ENCODE assay signal across 9 mouse cellular contexts in the genomic region with DNA sequence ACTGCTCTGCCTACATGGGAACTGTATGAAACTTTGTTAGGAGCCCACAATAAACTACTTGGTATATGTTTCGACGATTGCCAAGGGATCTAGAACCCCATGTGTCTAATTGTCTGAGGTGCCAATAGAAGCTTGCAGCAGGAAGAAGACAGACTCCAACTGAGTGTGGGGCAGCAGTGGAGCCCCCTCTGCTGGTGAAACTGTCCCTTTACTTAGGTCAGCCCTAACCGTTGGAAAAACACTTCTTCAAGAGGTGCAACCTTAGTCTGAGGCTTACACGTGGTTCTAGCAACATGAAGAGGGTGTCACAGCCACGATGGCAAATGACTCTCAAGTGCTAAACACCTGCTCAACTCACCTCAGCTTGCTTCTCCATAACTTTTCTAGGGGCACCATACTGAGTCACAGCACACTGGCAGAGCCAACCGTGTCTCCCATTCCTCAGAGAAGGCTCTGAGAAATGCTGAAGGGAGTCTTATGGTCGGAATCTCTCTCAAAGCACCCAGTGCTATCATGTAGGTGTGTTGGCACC. TPM values are rescaled to one million over a fixed set of nuclear protein-coding genes. Genes with fewer than 3 reads are reported as not detected.
A peak's percentile ranks its signal among the peaks of the same experiment; 100 is the strongest.
DNase-seq lines count a peak whose midpoint lies in the region; ATAC-seq lines count a peak whose summit lies in the region.
"Had no signal": no experiment of that assay in that cellular context is flagged by ENCODE, and none has a peak within 500 bp of the region (broad histone marks: within the 10 kb centered on the region; RNA-seq: fewer than 3 reads in every experiment).

No protein-coding gene starts in this region.

- no peak overlapping the region for H3K27ac ChIP-seq in heart, embryonic 11.5 days (ENCODE audit: low read depth, low read length)
- no peak overlapping the region for H3K27ac ChIP-seq in neural tube, embryonic 15.5 days (replicated peaks)
- no peak overlapping the region for H3K27ac ChIP-seq in forebrain, embryonic 10.5 days
- H3K27ac ChIP-seq: neural tube, embryonic 13.5 days had no signal

- H3K4me1 ChIP-seq in heart, embryonic 11.5 days (ENCODE audit: control insufficient read depth, insufficient read depth, low read length), result no peaks in the 10 kb centered on the region
- H3K4me1 ChIP-seq in neural tube, embryonic 15.5 days, result peaks cover 5% of the 10 kb centered on the region
- H3K4me1 ChIP-seq in forebrain, embryonic 10.5 days, result peaks cover 6% of the 10 kb centered on the region
- H3K4me1 ChIP-seq: neural tube, embryonic 13.5 days had no signal

- H3K36me3 ChIP-seq in heart, embryonic 11.5 days (ENCODE audit: control insufficient read depth, insufficient read depth, low read length), result no peaks in the 10 kb centered on the region
- H3K36me3 ChIP-seq in neural tube, embryonic 15.5 days, result no peaks in the 10 kb centered on the region
- no peaks in the 10 kb centered on the region for H3K36me3 ChIP-seq in forebrain, embryonic 10.5 days (replicated peaks)
- H3K36me3 ChIP-seq: neural tube, embryonic 13.5 days had no signal

- H3K4me2 ChIP-seq in heart, embryonic 11.5 days, result no peak overlapping the region
- H3K4me2 ChIP-seq in neural tube, embryonic 15.5 days, result no peak overlapping the region
- H3K4me2 ChIP-seq: neural tube, embryonic 13.5 days had no signal

- peak; percentile 28 to 57 for DNase-seq in heart, adult 18-20 months
- DNase-seq in urinary bladder, postnatal 14 days (ENCODE audit: low spot score), result peak; percentile 49
- DNase-seq in urinary bladder, postnatal 10 days (ENCODE audit: low spot score), result no peak
- peak; percentile 31 to 39 for DNase-seq in cerebellum, postnatal 36 days
- peak; percentile 34 to 41 for DNase-seq in lung, postnatal 4 days
- no peak for DNase-seq in forebrain, embryonic 10.5 days (ENCODE audit: extremely low spot score, low spot score)

- no peaks in the 10 kb centered on the region for H3K9me3 ChIP-seq in heart, embryonic 11.5 days (replicated peaks; ENCODE audit: control insufficient read depth, low read length)
- no peaks in the 10 kb centered on the region for H3K9me3 ChIP-seq in neural tube, embryonic 15.5 days (replicated peaks)
- H3K9me3 ChIP-seq in forebrain, embryonic 10.5 days, result no peaks in the 10 kb centered on the region
- H3K9me3 ChIP-seq: neural tube, embryonic 13.5 days had no signal

- H3K27me3 ChIP-seq in heart, embryonic 11.5 days (ENCODE audit: control insufficient read depth, insufficient read depth, low read length), result no peaks in the 10 kb centered on the region
- no peaks in the 10 kb centered on the region for H3K27me3 ChIP-seq in neural tube, embryonic 15.5 days (replicated peaks)
- H3K27me3 ChIP-seq in forebrain, embryonic 10.5 days (ENCODE audit: poor library complexity, severe bottlenecking), result peaks cover 3% of the 10 kb centered on the region; the same call in 1 of the 2 replicates
- H3K27me3 ChIP-seq: neural tube, embryonic 13.5 days had no signal

- no peak for ATAC-seq in heart, embryonic 11.5 days (replicated peaks; ENCODE audit: insufficient number of reproducible peaks, low FRiP score, low TSS enrichment)
- no peak for ATAC-seq in neural tube, embryonic 15.5 days (ENCODE audit: low FRiP score)

- no peak overlapping the region for H3K4me3 ChIP-seq in heart, embryonic 11.5 days (ENCODE audit: low read depth, low read length)
- H3K4me3 ChIP-seq in neural tube, embryonic 15.5 days (replicated peaks), result no peak overlapping the region
- H3K4me3 ChIP-seq in forebrain, embryonic 10.5 days, result no peak overlapping the region
- H3K4me3 ChIP-seq: neural tube, embryonic 13.5 days had no signal

- 55% methylated on average over 7 of the region's 7 CpGs for WGBS in heart, embryonic 11.5 days (ENCODE audit: insufficient replicate concordance)
- WGBS in neural tube, embryonic 15.5 days, result 65% methylated on average over 7 of the region's 7 CpGs
- WGBS in forebrain, embryonic 10.5 days, result 66% methylated on average over 7 of the region's 7 CpGs

- no peak overlapping the region for H3K9ac ChIP-seq in heart, embryonic 11.5 days (ENCODE audit: low read depth, low read length)
- H3K9ac ChIP-seq in neural tube, embryonic 15.5 days (replicated peaks), result no peak overlapping the region
- H3K9ac ChIP-seq: neural tube, embryonic 13.5 days had no signal

RNA-seq across cellular contexts. Expression of a gene that starts 17.3 kb away (rescaled TPM):
- total RNA-seq in heart, adult 18-20 months (2021), result not detected
- 0.49 and 0.52 TPM in 2 replicates for polyA plus RNA-seq in heart, embryonic 11.5 days (2014; fragmentation: Nextera tagmentation; extraction: Ambion mirVana)
- polyA plus RNA-seq in neural tube, embryonic 15.5 days (2015; fragmentation: Nextera tagmentation; extraction: Ambion mirVana), result 66.3 and 78.5 TPM in 2 replicates
- polyA plus RNA-seq in forebrain, embryonic 10.5 days (2016; fragmentation: Nextera tagmentation; extraction: Ambion mirVana), result 1.5 and 1.8 TPM in 2 replicates

RNA-seq across cellular contexts. Expression of a gene that starts 50.5 kb away (rescaled TPM):
- 10 to 100 TPM; 11.0 to 11.8 TPM for total RNA-seq in heart, adult 18-20 months (2021)
- 17.8 and 21.2 TPM in 2 replicates for polyA plus RNA-seq in heart, embryonic 11.5 days (2014; fragmentation: Nextera tagmentation; extraction: Ambion mirVana)
- polyA plus RNA-seq in neural tube, embryonic 15.5 days (2015; fragmentation: Nextera tagmentation; extraction: Ambion mirVana), result 33.5 and 35.1 TPM in 2 replicates
- 23.3 and 23.9 TPM in 2 replicates for polyA plus RNA-seq in forebrain, embryonic 10.5 days (2016; fragmentation: Nextera tagmentation; extraction: Ambion mirVana)

Comparison
In these comparisons a context has a peak if more than half of its experiments do, and no peak if none do; other contexts are left out.
1. DNase-seq: peak in heart, adult 18-20 months (2 of 2), urinary bladder, postnatal 14 days (single experiment), cerebellum, postnatal 36 days (2 of 2) and lung, postnatal 4 days (2 of 2); none in urinary bladder, postnatal 10 days (single experiment) and forebrain, embryonic 10.5 days (single experiment).
2. RNA of a gene that starts 17.3 kb away (polyA plus RNA-seq): 66.3 to 78.5 TPM in neural tube, embryonic 15.5 days; 1.5 to 1.8 TPM in forebrain, embryonic 10.5 days and 0.49 to 0.52 TPM in heart, embryonic 11.5 days; every median in the first group is over 10 times any median in the second.